Mouse (Mus musculus): ENCODE data around the gene Grb7. TPM values are rescaled to one million over a fixed set of nuclear protein-coding genes. Genes with fewer than 3 reads are reported as not detected.

The Grb7 gene
- total RNA-seq (2021) (under 1 TPM; 0.11 to 0.31 TPM), polyA plus RNA-seq (2012; rRNA removed) (0.56 and 0.72 TPM in 2 replicates)
- long read RNA-seq: 0 reads

GRCm38 (mm10) chr11:98446213-98446561 lies at the start of gene Grb7:
Gene Grb7, plus strand, starts transcription at chr11:98446394.
- intact Hi-C loops (cut with DNase I): no loop called here
- H3K27ac ChIP-seq: no peak within 1 kb of the TSS
- H3K79me2 ChIP-seq (replicated peaks; ENCODE audit: control insufficient read depth, insufficient read depth, low read length): no peaks in the 10 kb centered on the region
- H3K9ac ChIP-seq (ENCODE audit: low read depth, low read length): no peak within 1 kb of the TSS
- no peaks in the 10 kb centered on the region; the same call in 1 of the 2 replicates for H3K27me3 ChIP-seq (ENCODE audit: control insufficient read depth, insufficient read depth, low read length)
- no peaks in the 10 kb centered on the region for H3K36me3 ChIP-seq (ENCODE audit: control insufficient read depth, insufficient read depth, low read length)
- no peak for DNase-seq
- TF ChIP-seq EP300 (IDR thresholded peaks at IDR 0.05; ENCODE audit: insufficient read depth, low read depth, low read length): no peak
- TF ChIP-seq POLR2A (IDR thresholded peaks at IDR 0.05; ENCODE audit: insufficient read depth, low read depth, low read length): no peak
- no peak for TF ChIP-seq CTCF (IDR thresholded peaks at IDR 0.05)
- H3K4me1 ChIP-seq (ENCODE audit: control insufficient read depth, insufficient read depth, low read length): no peaks in the 10 kb centered on the region
- no peak within 1 kb of the TSS for H3K4me3 ChIP-seq
- WGBS: 37% methylated on average over 5 of the region's 5 CpGs

GRCm38 (mm10) chr11:98397946-98398345 lies 48.2 kb upstream of the Grb7 start:
- intact Hi-C loops (cut with DNase I): loop anchor here (2.0 kb wide), 1 partner anchor 41 kb away; the partner anchor contains the start of gene Mien1
- Histone ChIP-seq H3K4me3 (no peak overlapping the region), H3K27me3 (ENCODE audit: control insufficient read depth, insufficient read depth, low read length) (no peaks in the 10 kb centered on the region), H3K36me3 (ENCODE audit: control insufficient read depth, insufficient read depth, low read length) (no peaks in the 10 kb centered on the region), H3K27ac (no peak overlapping the region), H3K79me2 (replicated peaks; ENCODE audit: control insufficient read depth, insufficient read depth, low read length) (no peaks in the 10 kb centered on the region), H3K4me1 (ENCODE audit: control insufficient read depth, insufficient read depth, low read length) (peaks cover 12% of the 10 kb centered on the region), H3K9ac (ENCODE audit: low read depth, low read length) (no peak overlapping the region)
- no peak for DNase-seq
- TF ChIP-seq POLR2A (IDR thresholded peaks at IDR 0.05; ENCODE audit: insufficient read depth, low read depth, low read length) (no peak), EP300 (IDR thresholded peaks at IDR 0.05; ENCODE audit: insufficient read depth, low read depth, low read length) (no peak), CTCF (IDR thresholded peaks at IDR 0.05) (no peak)
- 91% methylated on average over 7 of the region's 7 CpGs for WGBS

- Histone ChIP-seq H3K27me3 (ENCODE audit: control insufficient read depth, insufficient read depth, low read length) (no peaks in the 10 kb centered on the region), H3K4me1 (ENCODE audit: control insufficient read depth, insufficient read depth, low read length) (peaks cover 6% of the 10 kb centered on the region), H3K36me3 (ENCODE audit: control insufficient read depth, insufficient read depth, low read length) (no peaks in the 10 kb centered on the region), H3K9ac (ENCODE audit: low read depth, low read length) (peak within 1 kb of the TSS; percentile 87), H3K4me3 (peak within 1 kb of the TSS; percentile 93), H3K27ac (peak within 1 kb of the TSS; percentile 93), H3K79me2 (replicated peaks; ENCODE audit: control insufficient read depth, insufficient read depth, low read length) (no peaks in the 10 kb centered on the region)
- peak; percentile 90 to 91 for DNase-seq
- TF ChIP-seq EP300 (IDR thresholded peaks at IDR 0.05; ENCODE audit: insufficient read depth, low read depth, low read length) (0 out of 2 replicates have a peak, but pooled peaks have one; percentile 18), CTCF (IDR thresholded peaks at IDR 0.05) (no peak), POLR2A (IDR thresholded peaks at IDR 0.05; ENCODE audit: insufficient read depth, low read depth, low read length) (peak; percentile 53)
- intact Hi-C loops (cut with DNase I): no loop called here
- under 1% methylated on average over 40 of the region's 40 CpGs for WGBS
Observed at GRCm38 (mm10) chr11:98400161-98400726, 46.0 kb upstream of the Grb7 start, which contains the start of gene Pgap3. Gene Pgap3, minus strand, starts transcription at chr11:98400490.

- TF ChIP-seq CTCF (IDR thresholded peaks at IDR 0.05) (no peak), POLR2A (IDR thresholded peaks at IDR 0.05; ENCODE audit: insufficient read depth, low read depth, low read length) (no peak), EP300 (IDR thresholded peaks at IDR 0.05; ENCODE audit: insufficient read depth, low read depth, low read length) (no peak)
- DNase-seq: no peak
- intact Hi-C loops (cut with DNase I): no loop called here
Observed at GRCm38 (mm10) chr11:98400816-98401215, 45.4 kb upstream of the Grb7 start.

GRCm38 (mm10) chr11:98406621-98407020 lies 39.6 kb upstream of the Grb7 start:
- intact Hi-C loops (cut with DNase I): no loop called here
- TF ChIP-seq CTCF (IDR thresholded peaks at IDR 0.05) (no peak), EP300 (IDR thresholded peaks at IDR 0.05; ENCODE audit: insufficient read depth, low read depth, low read length) (no peak), POLR2A (IDR thresholded peaks at IDR 0.05; ENCODE audit: insufficient read depth, low read depth, low read length) (no peak)
- 71% methylated on average over 6 of the region's 6 CpGs for WGBS

More at GRCm38 (mm10) chr11:98400816-98401215, 45.4 kb upstream of the Grb7 start:
- WGBS: 53% methylated on average over 3 of the region's 3 CpGs
- Histone ChIP-seq H3K27ac (peak overlapping the region; percentile 93), H3K79me2 (replicated peaks; ENCODE audit: control insufficient read depth, insufficient read depth, low read length) (no peaks in the 10 kb centered on the region), H3K4me1 (ENCODE audit: control insufficient read depth, insufficient read depth, low read length) (peaks cover 4% of the 10 kb centered on the region), H3K27me3 (ENCODE audit: control insufficient read depth, insufficient read depth, low read length) (no peaks in the 10 kb centered on the region), H3K36me3 (ENCODE audit: control insufficient read depth, insufficient read depth, low read length) (no peaks in the 10 kb centered on the region), H3K9ac (ENCODE audit: low read depth, low read length) (no peak overlapping the region), H3K4me3 (peak overlapping the region; percentile 93)

GRCm38 (mm10) chr11:98408872-98409271 lies 37.3 kb upstream of the Grb7 start:
- peaks cover 2% of the 10 kb centered on the region for H3K4me1 ChIP-seq (ENCODE audit: control insufficient read depth, insufficient read depth, low read length)
- TF ChIP-seq EP300 (IDR thresholded peaks at IDR 0.05; ENCODE audit: insufficient read depth, low read depth, low read length): no peak
- no peak for TF ChIP-seq POLR2A (IDR thresholded peaks at IDR 0.05; ENCODE audit: insufficient read depth, low read depth, low read length)
- TF ChIP-seq CTCF (IDR thresholded peaks at IDR 0.05): no peak
- H3K4me3 ChIP-seq: no peak overlapping the region

More at GRCm38 (mm10) chr11:98406621-98407020, 39.6 kb upstream of the Grb7 start:
- Histone ChIP-seq H3K4me1 (ENCODE audit: control insufficient read depth, insufficient read depth, low read length) (no peaks in the 10 kb centered on the region), H3K79me2 (replicated peaks; ENCODE audit: control insufficient read depth, insufficient read depth, low read length) (no peaks in the 10 kb centered on the region), H3K27me3 (ENCODE audit: control insufficient read depth, insufficient read depth, low read length) (no peaks in the 10 kb centered on the region), H3K36me3 (ENCODE audit: control insufficient read depth, insufficient read depth, low read length) (no peaks in the 10 kb centered on the region), H3K9ac (ENCODE audit: low read depth, low read length) (no peak overlapping the region), H3K4me3 (no peak overlapping the region), H3K27ac (no peak overlapping the region)
- no peak for DNase-seq

More at GRCm38 (mm10) chr11:98408872-98409271, 37.3 kb upstream of the Grb7 start:
- no peak for DNase-seq
- intact Hi-C loops (cut with DNase I): no loop called here
- no peaks in the 10 kb centered on the region for H3K36me3 ChIP-seq (ENCODE audit: control insufficient read depth, insufficient read depth, low read length)
- no peak overlapping the region for H3K27ac ChIP-seq
- WGBS: 63% methylated on average over 8 of the region's 8 CpGs
- H3K9ac ChIP-seq (ENCODE audit: low read depth, low read length): no peak overlapping the region
- H3K79me2 ChIP-seq (replicated peaks; ENCODE audit: control insufficient read depth, insufficient read depth, low read length): no peaks in the 10 kb centered on the region
- H3K27me3 ChIP-seq (ENCODE audit: control insufficient read depth, insufficient read depth, low read length): no peaks in the 10 kb centered on the region

Data from heart, adult 2 months (tissue).